Mouse (Mus musculus): ENCODE data around the gene Tuft1. TPM values are rescaled to one million over a fixed set of nuclear protein-coding genes. Genes with fewer than 3 reads are reported as not detected.
"Not testable (repeated sequence)": the region's sequence is repeated elsewhere in the genome, so short reads cannot be mapped to it uniquely, and the experiment has no call there.

Gene Tuft1
- polyA plus RNA-seq, 2 experiments = 6.2 to 7.4 TPM

DNA sequence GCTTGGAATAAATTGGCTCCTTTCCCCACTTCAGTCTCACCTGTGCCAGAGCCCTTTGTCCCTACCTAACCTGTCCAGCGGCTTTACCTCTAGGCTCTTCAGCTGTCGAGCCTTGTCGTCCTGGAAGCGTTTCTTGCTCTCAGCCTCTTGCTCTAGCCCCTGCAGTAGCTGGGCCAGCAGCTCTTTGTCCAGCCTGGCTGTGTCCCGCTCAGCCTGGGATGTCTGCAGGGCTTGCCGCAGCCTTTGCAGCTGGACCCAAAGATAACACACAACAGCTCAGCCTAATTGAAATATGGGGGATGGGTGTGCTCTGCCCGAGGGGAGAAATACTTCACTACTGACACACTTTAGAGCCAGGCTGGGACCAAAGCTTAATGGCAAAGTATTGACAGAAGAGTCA lies 7.2 kb upstream of the Tuft1 start:
- peak overlapping the region; percentile 42 for H3K4me2 ChIP-seq (ENCODE audit: low read depth)
- peak; percentile 92 for ATAC-seq (ENCODE audit: insufficient read depth)
- not testable (repeated sequence) for H3K9ac ChIP-seq (replicated peaks)

DNA sequence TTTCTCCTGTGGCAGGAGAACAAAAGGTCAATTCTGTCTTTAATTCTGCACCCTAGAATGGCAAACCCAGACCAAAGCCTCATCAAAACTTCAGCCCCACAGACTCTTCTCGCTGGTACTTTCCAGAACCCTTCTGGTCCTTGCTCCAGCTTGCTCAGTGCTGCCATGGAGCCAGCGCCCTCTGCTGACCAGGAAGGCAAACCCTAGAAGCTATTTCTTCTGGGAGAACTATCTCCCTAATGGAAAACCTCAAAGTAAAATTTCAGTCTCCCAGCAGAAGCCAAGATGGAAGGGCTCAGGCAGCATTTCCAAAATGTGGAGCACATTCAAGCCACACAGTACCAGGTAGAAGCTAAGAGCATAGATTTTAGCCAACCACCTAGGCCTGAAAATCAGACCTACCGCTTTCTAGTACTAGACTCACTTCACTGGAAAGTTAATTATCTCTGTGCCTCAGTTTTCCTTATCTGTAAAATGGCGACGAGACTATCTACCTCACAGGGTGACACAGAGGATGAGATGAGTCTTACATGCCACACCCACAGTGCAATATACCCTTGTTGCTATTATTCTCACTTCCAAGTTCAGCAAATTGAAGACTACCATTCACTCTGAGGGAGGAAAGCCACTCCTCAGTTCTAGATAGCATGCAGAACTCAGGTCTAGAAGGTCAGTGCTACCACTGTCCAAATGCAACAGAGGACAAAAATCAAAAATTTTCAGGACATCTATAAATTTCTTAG lies 6.6 kb upstream of the Tuft1 start:
- ATAC-seq (ENCODE audit: insufficient read depth) (peak; percentile 86), DNase-seq (ENCODE audit: low read depth in 3 of 3, low spot score in 3 of 3) (peak in 2 of 3 experiments; percentile 38 to 54)
- WGBS (ENCODE audit: insufficient replicate concordance) = 18% methylated on average over 3 of the region's 5 CpGs
- TF ChIP-seq EP300 (IDR thresholded peaks at IDR 0.05; ENCODE audit: low read depth) = peak; percentile 36; the same call in 1 of the 2 replicates
- TF ChIP-seq CTCF (IDR thresholded peaks at IDR 0.05; ENCODE audit: low read depth) = peak; percentile 47
- peaks cover 8 to 17% of the 10 kb centered on the region in 2 experiments; a peak in 3 of 4 replicates for H3K4me1 ChIP-seq (replicated peaks; ENCODE audit: control insufficient read depth in 2 of 2, insufficient read depth in 2 of 2, low read length in 1 of 2)
- peak overlapping the region; percentile 42 for H3K4me2 ChIP-seq (ENCODE audit: low read depth)
- H3K4me3 ChIP-seq (ENCODE audit: insufficient read depth in 1 of 2, low read depth in 2 of 2, low read length in 2 of 2) = peak overlapping the region; percentile 34 to 39; a peak in 3 of 4 replicates
- peak overlapping the region; percentile 56 for H3K27ac ChIP-seq
- H3K9me3 ChIP-seq (ENCODE audit: control insufficient read depth, low read length); H3K36me3 ChIP-seq (replicated peaks; ENCODE audit: control insufficient read depth, insufficient read depth, low read depth); H3K27me3 ChIP-seq (ENCODE audit: control insufficient read depth, insufficient read depth, low read length): not testable (repeated sequence)
- H3K9ac ChIP-seq (replicated peaks) = 0 out of 2 replicates have a peak overlapping the region, but pooled peaks have one; percentile 4

More for the DNA sequence above, 7.2 kb upstream of the Tuft1 start:
- not testable (repeated sequence) for H3K36me3 ChIP-seq (replicated peaks; ENCODE audit: control insufficient read depth, insufficient read depth, low read depth); H3K9me3 ChIP-seq (ENCODE audit: control insufficient read depth, low read length); H3K27me3 ChIP-seq (ENCODE audit: control insufficient read depth, insufficient read depth, low read length)
- TF ChIP-seq CTCF (IDR thresholded peaks at IDR 0.05; ENCODE audit: low read depth) = 0 out of 2 replicates have a peak, but pooled peaks have one; percentile 5
- peak; percentile 71 for TF ChIP-seq EP300 (IDR thresholded peaks at IDR 0.05; ENCODE audit: low read depth)
- 9% methylated on average over 7 of the region's 7 CpGs for WGBS (ENCODE audit: insufficient replicate concordance)
- peak overlapping the region; percentile 34 to 56 for H3K4me3 ChIP-seq (ENCODE audit: insufficient read depth in 1 of 2, low read depth in 2 of 2, low read length in 2 of 2)
- peaks cover 8 to 14% of the 10 kb centered on the region in 2 experiments; a peak in 3 of 4 replicates for H3K4me1 ChIP-seq (replicated peaks; ENCODE audit: control insufficient read depth in 2 of 2, insufficient read depth in 2 of 2, low read length in 1 of 2)
- H3K27ac ChIP-seq = peak overlapping the region; percentile 56
- DNase-seq (ENCODE audit: low read depth in 3 of 3, low spot score in 3 of 3) = peak in 1 of 3 experiments; percentile 50

DNA sequence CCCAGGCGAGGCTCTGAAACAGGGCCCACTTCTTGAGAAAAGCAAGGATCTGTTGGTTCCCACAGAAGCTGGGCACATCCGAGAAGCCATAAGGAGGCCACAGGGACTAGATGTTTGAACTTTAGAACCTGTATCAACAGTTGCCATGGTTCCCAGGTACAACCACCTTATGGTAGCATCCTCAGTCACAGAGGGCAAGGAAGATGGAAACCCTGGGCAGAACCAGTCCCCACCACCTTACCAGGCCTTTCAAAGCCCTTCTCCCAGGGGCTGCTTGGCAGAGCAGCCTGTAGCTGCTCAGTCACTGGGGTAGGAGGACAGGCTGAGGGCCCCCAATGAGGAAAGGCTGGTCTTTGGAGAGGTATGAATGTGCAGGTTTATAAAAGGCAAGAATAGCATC lies 2.2 kb upstream of the Tuft1 start:
- ATAC-seq (ENCODE audit: insufficient read depth); H3K36me3 ChIP-seq (replicated peaks; ENCODE audit: control insufficient read depth, insufficient read depth, low read depth); H3K4me2 ChIP-seq (ENCODE audit: low read depth); H3K9ac ChIP-seq (replicated peaks); H3K27ac ChIP-seq; H3K27me3 ChIP-seq (ENCODE audit: control insufficient read depth, insufficient read depth, low read length); DNase-seq (ENCODE audit: low read depth in 3 of 3, low spot score in 3 of 3); H3K9me3 ChIP-seq (ENCODE audit: control insufficient read depth, low read length); H3K4me3 ChIP-seq (ENCODE audit: insufficient read depth in 1 of 2, low read depth in 2 of 2, low read length in 2 of 2): not testable (repeated sequence)
- H3K4me1 ChIP-seq (replicated peaks; ENCODE audit: control insufficient read depth in 2 of 2, insufficient read depth in 2 of 2, low read length in 1 of 2) = peaks cover 11 to 25% of the 10 kb centered on the region in 2 experiments
- WGBS (ENCODE audit: insufficient replicate concordance) = 81% methylated on average over 2 of the region's 2 CpGs

DNA sequence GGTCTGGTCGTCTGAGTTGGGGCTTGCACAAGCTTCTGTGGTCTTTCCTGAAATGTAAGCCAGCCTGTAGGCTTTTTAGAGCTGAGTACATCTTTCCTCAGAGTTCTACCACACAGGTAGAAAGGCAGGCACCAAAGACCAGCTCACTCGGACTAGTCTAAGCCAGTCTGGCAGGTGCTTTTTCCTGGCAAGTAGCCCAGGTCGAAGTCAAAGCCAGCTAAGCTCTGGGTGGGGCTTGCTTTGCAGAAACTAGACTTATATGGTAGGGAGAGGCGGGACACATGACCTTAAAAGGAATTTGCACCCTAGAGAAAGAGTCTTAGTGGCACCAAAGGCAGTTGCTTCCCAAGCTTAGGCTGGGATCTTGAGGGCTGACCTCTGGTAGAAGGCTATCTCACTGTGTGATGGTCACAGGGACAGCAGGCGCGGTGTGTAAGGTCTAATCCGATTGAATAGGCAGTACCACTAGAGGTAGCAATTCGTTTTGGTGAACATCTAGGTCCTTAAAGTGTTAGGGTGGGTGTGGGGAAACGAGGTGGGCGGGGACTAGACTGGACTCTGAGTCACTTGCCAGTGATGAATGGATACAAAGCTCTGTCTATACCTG lies 573 bp upstream of the Tuft1 start:
- peak overlapping the region; percentile 30 to 69 for H3K4me3 ChIP-seq (ENCODE audit: insufficient read depth in 1 of 2, low read depth in 2 of 2, low read length in 2 of 2)
- peak; percentile 81 for ATAC-seq (ENCODE audit: insufficient read depth)

DNA sequence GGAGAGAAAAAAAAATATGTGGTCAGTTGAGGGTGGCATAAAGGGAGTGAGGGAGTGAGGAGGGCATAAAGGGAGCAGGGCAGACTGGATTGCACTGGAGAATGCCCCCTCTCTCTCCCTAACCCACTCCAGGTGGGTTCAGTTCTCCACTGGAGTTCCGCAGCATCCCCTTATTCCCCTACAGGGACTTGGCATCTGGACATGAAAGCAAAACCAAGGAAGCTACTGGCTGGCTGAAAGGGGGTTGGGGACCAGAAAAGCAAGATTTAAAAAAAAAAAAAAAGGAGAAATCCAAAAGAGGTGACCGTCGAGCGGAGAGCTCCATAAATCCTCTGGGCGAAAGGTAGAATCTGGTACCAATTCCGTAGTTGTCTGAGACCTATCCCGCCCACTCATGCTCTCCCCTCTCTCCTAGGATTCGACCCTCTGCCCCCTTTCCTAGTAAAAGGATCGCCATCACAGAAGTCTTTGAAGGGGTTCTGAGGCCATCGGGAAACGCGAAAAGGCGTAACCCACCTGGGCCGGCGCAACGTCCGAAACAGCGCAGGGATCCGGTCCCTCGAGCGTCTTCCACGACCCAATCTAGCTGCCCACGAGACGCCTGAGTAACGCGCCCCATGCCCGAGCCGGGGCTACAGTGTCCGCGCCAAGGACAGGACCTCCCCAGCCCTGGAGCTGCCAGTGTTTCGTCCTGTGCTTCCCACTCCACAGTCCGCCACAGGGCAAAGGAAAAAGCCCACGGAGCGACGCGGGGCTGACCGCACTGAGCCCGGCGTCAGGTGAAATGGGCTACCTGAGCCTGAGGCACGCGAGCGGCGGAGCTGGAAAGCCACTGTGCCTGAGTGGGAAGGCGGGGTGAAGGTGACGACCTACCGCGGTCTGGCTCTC lies 576 bp downstream of the Tuft1 start:
- H3K36me3 ChIP-seq (replicated peaks; ENCODE audit: control insufficient read depth, insufficient read depth, low read depth); DNase-seq (ENCODE audit: low read depth in 3 of 3, low spot score in 3 of 3); H3K27ac ChIP-seq; H3K9me3 ChIP-seq (ENCODE audit: control insufficient read depth, low read length); H3K27me3 ChIP-seq (ENCODE audit: control insufficient read depth, insufficient read depth, low read length): not testable (repeated sequence)
- 6% methylated on average over 22 of the region's 47 CpGs for WGBS (ENCODE audit: insufficient replicate concordance)
- Histone ChIP-seq H3K4me2 (ENCODE audit: low read depth) (peak overlapping the region; percentile 89), H3K4me3 (ENCODE audit: insufficient read depth in 1 of 2, low read depth in 2 of 2, low read length in 2 of 2) (peak overlapping the region; percentile 56 to 67), H3K4me1 (replicated peaks; ENCODE audit: control insufficient read depth in 2 of 2, insufficient read depth in 2 of 2, low read length in 1 of 2) (peaks cover 8 to 18% of the 10 kb centered on the region in 2 experiments), H3K9ac (replicated peaks) (peak overlapping the region; percentile 61)
- ATAC-seq (ENCODE audit: insufficient read depth) = peak; percentile 36

More for the DNA sequence above, 573 bp upstream of the Tuft1 start:
- 20% methylated on average over 7 of the region's 10 CpGs for WGBS (ENCODE audit: insufficient replicate concordance)
- not testable (repeated sequence) for H3K9me3 ChIP-seq (ENCODE audit: control insufficient read depth, low read length); H3K36me3 ChIP-seq (replicated peaks; ENCODE audit: control insufficient read depth, insufficient read depth, low read depth); H3K27me3 ChIP-seq (ENCODE audit: control insufficient read depth, insufficient read depth, low read length)
- H3K27ac ChIP-seq = peak overlapping the region; percentile 76
- peak overlapping the region; percentile 27; the same call in 1 of the 2 replicates for H3K9ac ChIP-seq (replicated peaks)
- DNase-seq (ENCODE audit: low read depth in 3 of 3, low spot score in 3 of 3) = peak in 2 of 3 experiments; percentile 42 to 58
- TF ChIP-seq CTCF (IDR thresholded peaks at IDR 0.05; ENCODE audit: low read depth) = 0 out of 2 replicates have a peak, but pooled peaks have one; percentile 11
- peak overlapping the region; percentile 62 for H3K4me2 ChIP-seq (ENCODE audit: low read depth)
- H3K4me1 ChIP-seq (replicated peaks; ENCODE audit: control insufficient read depth in 2 of 2, insufficient read depth in 2 of 2, low read length in 1 of 2) = peaks cover 8 to 18% of the 10 kb centered on the region in 2 experiments

DNA sequence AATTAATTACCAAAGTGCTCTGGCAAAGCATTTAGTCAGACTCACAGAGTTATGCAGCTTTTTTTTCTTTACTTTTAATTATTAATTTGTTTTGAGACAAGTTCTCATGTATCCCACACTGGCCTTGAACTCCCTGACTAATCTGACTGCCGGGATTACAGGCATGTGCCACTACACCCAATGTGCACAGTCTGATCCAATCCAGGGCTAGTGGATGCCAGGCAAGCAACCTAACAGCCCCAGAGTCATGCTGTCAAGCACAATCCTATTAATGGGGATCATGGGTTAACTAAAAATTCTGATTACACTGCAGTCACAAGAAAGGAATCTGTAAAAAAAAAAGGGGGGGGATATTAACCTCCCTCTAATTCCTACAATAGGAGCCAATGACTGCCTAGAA lies 4.7 kb downstream of the Tuft1 start:
- H3K4me3 ChIP-seq (ENCODE audit: insufficient read depth in 1 of 2, low read depth in 2 of 2, low read length in 2 of 2); H3K27ac ChIP-seq; DNase-seq (ENCODE audit: low read depth in 3 of 3, low spot score in 3 of 3); H3K27me3 ChIP-seq (ENCODE audit: control insufficient read depth, insufficient read depth, low read length); H3K4me2 ChIP-seq (ENCODE audit: low read depth); H3K9me3 ChIP-seq (ENCODE audit: control insufficient read depth, low read length); H3K9ac ChIP-seq (replicated peaks); H3K36me3 ChIP-seq (replicated peaks; ENCODE audit: control insufficient read depth, insufficient read depth, low read depth); ATAC-seq (ENCODE audit: insufficient read depth): not testable (repeated sequence)
- H3K4me1 ChIP-seq (replicated peaks; ENCODE audit: control insufficient read depth in 2 of 2, insufficient read depth in 2 of 2, low read length in 1 of 2) = peaks cover 12 to 19% of the 10 kb centered on the region in 2 experiments
- WGBS (ENCODE audit: insufficient replicate concordance) = 55% methylated on average over 1 of the region's 1 CpGs
